7 mouse cellular contexts compared by ENCODE assay signal in genomic region chr2:26409362-26409761, GRCm38 (mm10). TPM values are rescaled to one million over a fixed set of nuclear protein-coding genes. Genes with fewer than 3 reads are reported as not detected.
DNase-seq lines count a peak whose midpoint lies in the region; ATAC-seq and TF ChIP-seq lines count a peak whose summit lies in the region.

No protein-coding gene starts in this region.

- peak overlapping the region; percentile 94; the same call in 1 of the 2 replicates for H3K27ac ChIP-seq in left cerebral cortex, adult 2 months
- peak overlapping the region; percentile 95; the same call in 1 of the 2 replicates for H3K27ac ChIP-seq in forebrain, embryonic 10.5 days
- H3K27ac ChIP-seq in limb, embryonic 11.5 days (replicated peaks; ENCODE audit: low read depth, low read length) = no peak overlapping the region
- H3K27ac ChIP-seq in neural tube, embryonic 14.5 days (ENCODE audit: low read depth, low read length) = no peak overlapping the region
- no peak overlapping the region for H3K27ac ChIP-seq in cerebellum, adult 2 months (ENCODE audit: insufficient read depth, low read length)

- DNase-seq in left cerebral cortex, adult 2 months (ENCODE audit: extremely low spot score in 1 of 2, low spot score in 2 of 2) = no peak
- no peak for DNase-seq in left cerebral cortex, adult 9 months (ENCODE audit: low spot score in 2 of 2)
- DNase-seq in forebrain, embryonic 10.5 days (ENCODE audit: extremely low spot score, low spot score) = no peak
- DNase-seq in limb, embryonic 11.5 days (ENCODE audit: low spot score) = no peak
- no peak for DNase-seq in cerebellum, adult 2 months
- no peak for DNase-seq in thymus, adult 18-20 months

- no peak for ATAC-seq in limb, embryonic 11.5 days (ENCODE audit: insufficient number of reproducible peaks, low FRiP score, low TSS enrichment, low read depth)
- ATAC-seq in neural tube, embryonic 14.5 days (ENCODE audit: low read depth) = peak; percentile 10; the same call in 1 of the 2 replicates

- peaks cover 72% of the 10 kb centered on the region for H3K36me3 ChIP-seq in forebrain, embryonic 10.5 days (replicated peaks)
- peaks cover 22% of the 10 kb centered on the region for H3K36me3 ChIP-seq in limb, embryonic 11.5 days (ENCODE audit: control insufficient read depth, insufficient read depth, low read length)
- peaks cover 28% of the 10 kb centered on the region for H3K36me3 ChIP-seq in neural tube, embryonic 14.5 days (ENCODE audit: control insufficient read depth, insufficient read depth, low read length)

- H3K9ac ChIP-seq in limb, embryonic 11.5 days (ENCODE audit: low read length) = peak overlapping the region; percentile 93; the same call in 1 of the 2 replicates
- peak overlapping the region; percentile 93 for H3K9ac ChIP-seq in neural tube, embryonic 14.5 days (replicated peaks; ENCODE audit: low read depth, low read length)

- no peaks in the 10 kb centered on the region for H3K27me3 ChIP-seq in forebrain, embryonic 10.5 days (ENCODE audit: poor library complexity, severe bottlenecking)
- H3K27me3 ChIP-seq in limb, embryonic 11.5 days (ENCODE audit: control insufficient read depth, insufficient read depth, low read length) = no peaks in the 10 kb centered on the region
- H3K27me3 ChIP-seq in neural tube, embryonic 14.5 days (ENCODE audit: control insufficient read depth, insufficient read depth, low read length) = peaks cover 4% of the 10 kb centered on the region; the same call in 1 of the 2 replicates
- no peaks in the 10 kb centered on the region for H3K27me3 ChIP-seq in cerebellum, adult 2 months (ENCODE audit: control insufficient read depth, insufficient read depth, low read length)

- no peaks in the 10 kb centered on the region for H3K9me3 ChIP-seq in forebrain, embryonic 10.5 days
- no peaks in the 10 kb centered on the region for H3K9me3 ChIP-seq in limb, embryonic 11.5 days (ENCODE audit: control insufficient read depth, low read length)
- no peaks in the 10 kb centered on the region for H3K9me3 ChIP-seq in neural tube, embryonic 14.5 days (ENCODE audit: control insufficient read depth, low read length)

- H3K4me2 ChIP-seq in limb, embryonic 11.5 days (ENCODE audit: low read depth, severe bottlenecking) = peak overlapping the region; percentile 94; the same call in 1 of the 2 replicates
- H3K4me2 ChIP-seq in neural tube, embryonic 14.5 days (ENCODE audit: low read depth, low read length) = peak overlapping the region; percentile 98; the same call in 1 of the 2 replicates

- H3K4me3 ChIP-seq in left cerebral cortex, adult 2 months = peak overlapping the region; percentile 94
- peak overlapping the region; percentile 96 for H3K4me3 ChIP-seq in forebrain, embryonic 10.5 days
- H3K4me3 ChIP-seq in limb, embryonic 11.5 days (ENCODE audit: low read depth, low read length) = peak overlapping the region; percentile 94
- H3K4me3 ChIP-seq in neural tube, embryonic 14.5 days (ENCODE audit: low read depth, low read length) = peak overlapping the region; percentile 93
- no peak overlapping the region for H3K4me3 ChIP-seq in cerebellum, adult 2 months (replicated peaks; ENCODE audit: insufficient read depth, low read depth, low read length)

- 60% methylated on average over 3 of the region's 3 CpGs for WGBS in forebrain, embryonic 10.5 days
- WGBS in limb, embryonic 11.5 days = 59% methylated on average over 3 of the region's 3 CpGs
- WGBS in neural tube, embryonic 14.5 days = 56% methylated on average over 3 of the region's 3 CpGs
- WGBS in cerebellum, adult 2 months = 53% methylated on average over 3 of the region's 3 CpGs

- intact Hi-C loops in left cerebral cortex, adult 2 months (cut with DNase I) = loop anchor here (5.0 kb wide), 1 partner anchor 153 kb away; no protein-coding TSS in a partner anchor

- no peak for TF ChIP-seq POLR2A in cerebellum, adult 2 months (IDR thresholded peaks at IDR 0.05; ENCODE audit: borderline replicate concordance, insufficient read depth, low read length)

- TF ChIP-seq CTCF in left cerebral cortex, adult 2 months (IDR thresholded peaks at IDR 0.05) = no peak
- TF ChIP-seq CTCF in cerebellum, adult 2 months (IDR thresholded peaks at IDR 0.05; ENCODE audit: borderline replicate concordance, insufficient read depth, low read depth, low read length) = no peak

- peaks cover 49% of the 10 kb centered on the region for H3K4me1 ChIP-seq in forebrain, embryonic 10.5 days
- peaks cover 21% of the 10 kb centered on the region for H3K4me1 ChIP-seq in limb, embryonic 11.5 days (ENCODE audit: control insufficient read depth, insufficient read depth, low read length)
- peaks cover 33% of the 10 kb centered on the region for H3K4me1 ChIP-seq in neural tube, embryonic 14.5 days (ENCODE audit: control insufficient read depth, insufficient read depth, low read length)
- H3K4me1 ChIP-seq in cerebellum, adult 2 months (ENCODE audit: control insufficient read depth, insufficient read depth, low read length) = peaks cover 42% of the 10 kb centered on the region

RNA-seq across cellular contexts. Expression of gene Inpp5e, which starts 0.4 kb away (rescaled TPM):
- total RNA-seq in left cerebral cortex, adult 2 months (2021) = 10 to 100 TPM; 28.1 to 28.2 TPM
- polyA plus RNA-seq in forebrain, embryonic 10.5 days (2016; fragmentation: Nextera tagmentation; extraction: Ambion mirVana) = 24.6 and 25.5 TPM in 2 replicates
- polyA plus RNA-seq in limb, embryonic 11.5 days (2014; fragmentation: Nextera tagmentation; extraction: Ambion mirVana) = 24.4 and 28.5 TPM in 2 replicates
- polyA plus RNA-seq in neural tube, embryonic 14.5 days (2014; fragmentation: Nextera tagmentation; extraction: Ambion mirVana) = 21.3 and 24.4 TPM in 2 replicates
- 60.2 and 67.9 TPM in 2 replicates for polyA plus RNA-seq in cerebellum, adult 2 months (2012; rRNA removed)

RNA-seq across cellular contexts. Expression of gene Pmpca, which starts 20.2 kb away (rescaled TPM):
- total RNA-seq in left cerebral cortex, adult 2 months (2021) = 10 to 100 TPM; 93.6 to 94.4 TPM
- 151 and 156 TPM in 2 replicates for polyA plus RNA-seq in forebrain, embryonic 10.5 days (2016; fragmentation: Nextera tagmentation; extraction: Ambion mirVana)
- 99.8 and 111 TPM in 2 replicates for polyA plus RNA-seq in limb, embryonic 11.5 days (2014; fragmentation: Nextera tagmentation; extraction: Ambion mirVana)
- polyA plus RNA-seq in neural tube, embryonic 14.5 days (2014; fragmentation: Nextera tagmentation; extraction: Ambion mirVana) = 76.4 and 92.1 TPM in 2 replicates
- 98.2 and 104 TPM in 2 replicates for polyA plus RNA-seq in cerebellum, adult 2 months (2012; rRNA removed)

RNA-seq across cellular contexts. Expression of gene Entr1, which starts 20.2 kb away (rescaled TPM):
- total RNA-seq in left cerebral cortex, adult 2 months (2021) = 100 to 1,000 TPM; 152 to 164 TPM
- 127 and 128 TPM in 2 replicates for polyA plus RNA-seq in forebrain, embryonic 10.5 days (2016; fragmentation: Nextera tagmentation; extraction: Ambion mirVana)
- polyA plus RNA-seq in limb, embryonic 11.5 days (2014; fragmentation: Nextera tagmentation; extraction: Ambion mirVana) = 128 and 132 TPM in 2 replicates
- 147 and 152 TPM in 2 replicates for polyA plus RNA-seq in neural tube, embryonic 14.5 days (2014; fragmentation: Nextera tagmentation; extraction: Ambion mirVana)
- 288 and 289 TPM in 2 replicates for polyA plus RNA-seq in cerebellum, adult 2 months (2012; rRNA removed)

RNA-seq across cellular contexts. Expression of gene Snapc4, which starts 28.9 kb away (rescaled TPM):
- 10 to 100 TPM; 74.2 to 78.2 TPM for total RNA-seq in left cerebral cortex, adult 2 months (2021)
- polyA plus RNA-seq in forebrain, embryonic 10.5 days (2016; fragmentation: Nextera tagmentation; extraction: Ambion mirVana) = 37.8 and 38.9 TPM in 2 replicates
- polyA plus RNA-seq in limb, embryonic 11.5 days (2014; fragmentation: Nextera tagmentation; extraction: Ambion mirVana) = 25.3 and 31.2 TPM in 2 replicates
- polyA plus RNA-seq in neural tube, embryonic 14.5 days (2014; fragmentation: Nextera tagmentation; extraction: Ambion mirVana) = 30.9 and 32.4 TPM in 2 replicates
- polyA plus RNA-seq in cerebellum, adult 2 months (2012; rRNA removed) = 59.2 and 63.9 TPM in 2 replicates

RNA-seq across cellular contexts. Expression of gene Sec16a, which starts 35.7 kb away (rescaled TPM):
- 10 to 100 TPM; 50.6 to 50.9 TPM for total RNA-seq in left cerebral cortex, adult 2 months (2021)
- 27.0 and 29.8 TPM in 2 replicates for polyA plus RNA-seq in forebrain, embryonic 10.5 days (2016; fragmentation: Nextera tagmentation; extraction: Ambion mirVana)
- polyA plus RNA-seq in limb, embryonic 11.5 days (2014; fragmentation: Nextera tagmentation; extraction: Ambion mirVana) = 36.3 and 40.9 TPM in 2 replicates
- polyA plus RNA-seq in neural tube, embryonic 14.5 days (2014; fragmentation: Nextera tagmentation; extraction: Ambion mirVana) = 27.2 and 35.2 TPM in 2 replicates
- polyA plus RNA-seq in cerebellum, adult 2 months (2012; rRNA removed) = 43.2 and 44.6 TPM in 2 replicates

Comparison
In these comparisons a context has a peak if more than half of its experiments do, and no peak if none do; other contexts are left out.
1. H3K27ac ChIP-seq: peak in left cerebral cortex, adult 2 months (single experiment) and forebrain, embryonic 10.5 days (single experiment); none in limb, embryonic 11.5 days (single experiment), neural tube, embryonic 14.5 days (single experiment) and cerebellum, adult 2 months (single experiment).